Mouse (Mus musculus) liver, embryonic 11.5 days (tissue): Measurements from ENCODE around the gene Efnb3. TPM values are rescaled to one million over a fixed set of nuclear protein-coding genes. Genes with fewer than 3 reads are reported as not detected.

Source experiments
- ATAC-seq: fragments of 200-750 bp; cut with Nextera tagmentation; replicated peaks from 2 replicates; pipeline ENCODE4 v1.8.0; 2017; ENCODE audit warnings: moderate number of reproducible peaks, mild to moderate bottlenecking, moderate TSS enrichment, moderate library complexity; ENCODE audit not compliant: low FRiP score
- DNase-seq: peaks from one replicate; pipeline ENCODE4 v3.0.0-alpha.2; 2017; ENCODE audit warnings: low spot score
- H3K27ac ChIP-seq: fragments of 300-500 bp; sonication (generic); 2 replicates; pipeline ENCODE4 v1.5.1; 2014; ENCODE audit warnings: mild to moderate bottlenecking, low read depth, low read length, control low read depth
- H3K27me3 ChIP-seq: fragments of 300-500 bp; sonication (generic); replicated peaks from 2 replicates; pipeline ENCODE4 v1.6.1; 2014; ENCODE audit warnings: low read length, mixed read lengths; ENCODE audit not compliant: control insufficient read depth, insufficient read depth
- H3K36me3 ChIP-seq: fragments of 300-500 bp; sonication (generic); 2 replicates; pipeline ENCODE4 v1.6.1; 2014; ENCODE audit warnings: mild to moderate bottlenecking, low read length, moderate library complexity, mixed read lengths; ENCODE audit not compliant: control insufficient read depth, insufficient read depth
- H3K4me1 ChIP-seq: fragments of 300-500 bp; sonication (generic); replicated peaks from 2 replicates; pipeline ENCODE4 v1.6.1; 2014; ENCODE audit warnings: low read length, mixed read lengths; ENCODE audit not compliant: control insufficient read depth, insufficient read depth
- H3K4me2 ChIP-seq: fragments of 300-500 bp; sonication (generic); 2 replicates; pipeline ENCODE4 v1.6.1; 2014; ENCODE audit warnings: mild to moderate bottlenecking, control low read depth, moderate library complexity
- H3K4me3 ChIP-seq: fragments of 300-500 bp; sonication (generic); 2 replicates; pipeline ENCODE4 v1.5.1; 2014; ENCODE audit warnings: low read depth, low read length, control low read depth
- H3K9ac ChIP-seq: fragments of 300-500 bp; sonication (generic); 2 replicates; pipeline ENCODE4 v1.6.1; 2014; ENCODE audit warnings: low read depth, low read length, control low read depth
- H3K9me3 ChIP-seq: fragments of 300-500 bp; sonication (generic); 2 replicates; pipeline ENCODE4 v1.6.1; 2016; ENCODE audit warnings: low read length, inconsistent platforms, mixed read lengths; ENCODE audit not compliant: control insufficient read depth
- WGBS: fragments of 180-500 bp; shearing (Covaris S2); extraction: QIAGEN DNeasy Blood & Tissue Kit; methylation state at CpG from one replicate; pipeline ENCODE4 v1.1.7; 2014; 5-methylcytosine and 5-hydroxymethylcytosine counted together
- polyA plus RNA-seq: library from polyadenylated mRNA; unstranded; fragments of >200 nt; fragmentation: Nextera tagmentation; extraction: Ambion mirVana; gene quantifications from 2 replicates; pipeline ENCODE4 v1.2.1, GENCODE M21; 2014

Efnb3 gene
- polyA plus RNA-seq, 1 experiment from 2014 or later: 2.4 TPM

DNA sequence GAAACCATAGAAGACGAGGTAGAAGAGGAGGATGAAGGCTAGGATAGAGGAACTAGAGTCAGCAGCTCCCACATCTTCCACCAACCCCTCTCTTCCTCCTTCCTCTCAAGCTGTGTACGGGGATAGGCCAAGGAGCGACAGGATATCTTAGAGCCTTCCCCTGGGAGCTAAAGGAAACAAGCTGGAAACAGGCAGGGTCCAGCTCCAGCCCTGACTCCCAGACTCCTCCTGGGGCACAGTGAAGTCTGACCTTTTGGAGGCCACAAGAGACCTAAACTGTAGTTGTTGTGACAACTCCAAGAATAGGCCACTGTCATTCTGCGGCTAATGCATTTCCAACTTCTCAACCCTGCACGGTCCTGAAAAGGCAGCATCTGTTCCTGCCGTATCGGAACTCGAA is 43.5 kb upstream of the Efnb3 start:
- Histone ChIP-seq H3K27ac (no peak overlapping the region), H3K4me3 (peak overlapping the region; percentile 82; the same call in 1 of the 2 replicates)
- WGBS: 74% methylated on average over 8 of the region's 8 CpGs

DNA sequence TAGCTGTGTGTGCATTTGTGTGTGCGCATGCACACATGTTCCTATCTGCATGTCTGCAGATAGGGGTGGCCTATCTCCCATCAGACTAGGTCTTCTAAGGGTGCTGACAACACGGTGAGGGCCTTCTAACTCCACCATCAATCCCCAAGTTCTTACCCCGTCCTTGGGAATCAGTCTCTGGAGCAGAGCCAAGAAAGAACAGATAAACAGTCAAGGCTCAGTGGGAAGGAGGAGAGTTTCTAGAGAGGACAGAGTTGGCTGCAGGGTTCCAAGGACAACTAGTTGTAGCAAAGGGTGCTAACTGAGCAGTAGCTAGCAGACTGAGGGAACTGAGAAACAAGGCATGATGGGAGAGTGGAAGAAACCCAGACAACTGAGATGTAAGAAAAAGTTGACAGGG is 41.8 kb upstream of the Efnb3 start:
- DNase-seq: no peak
- Histone ChIP-seq H3K27me3 (no peaks in the 10 kb centered on the region; the same call in 1 of the 2 replicates), H3K36me3 (peaks cover 3% of the 10 kb centered on the region; the same call in 1 of the 2 replicates), H3K9me3 (no peaks in the 10 kb centered on the region), H3K27ac (peak overlapping the region; percentile 30), H3K4me1 (peaks cover 56% of the 10 kb centered on the region), H3K4me2 (peak overlapping the region; percentile 3), H3K4me3 (0 out of 2 replicates have a peak overlapping the region, but pooled peaks have one; percentile 12), H3K9ac (peak overlapping the region; percentile 10)
- 54% methylated on average over 3 of the region's 3 CpGs for WGBS
- no peak for ATAC-seq

More for the DNA sequence above, 43.5 kb upstream of the Efnb3 start:
- peaks cover 3% of the 10 kb centered on the region; the same call in 1 of the 2 replicates for H3K36me3 ChIP-seq
- peak overlapping the region; percentile 99 for H3K4me2 ChIP-seq
- H3K4me1 ChIP-seq: peaks cover 66% of the 10 kb centered on the region
- no peaks in the 10 kb centered on the region for H3K9me3 ChIP-seq
- H3K27me3 ChIP-seq: no peaks in the 10 kb centered on the region; the same call in 1 of the 2 replicates
- no peak for DNase-seq
- no peak overlapping the region; the same call in 1 of the 2 replicates for H3K9ac ChIP-seq
- ATAC-seq: no peak

DNA sequence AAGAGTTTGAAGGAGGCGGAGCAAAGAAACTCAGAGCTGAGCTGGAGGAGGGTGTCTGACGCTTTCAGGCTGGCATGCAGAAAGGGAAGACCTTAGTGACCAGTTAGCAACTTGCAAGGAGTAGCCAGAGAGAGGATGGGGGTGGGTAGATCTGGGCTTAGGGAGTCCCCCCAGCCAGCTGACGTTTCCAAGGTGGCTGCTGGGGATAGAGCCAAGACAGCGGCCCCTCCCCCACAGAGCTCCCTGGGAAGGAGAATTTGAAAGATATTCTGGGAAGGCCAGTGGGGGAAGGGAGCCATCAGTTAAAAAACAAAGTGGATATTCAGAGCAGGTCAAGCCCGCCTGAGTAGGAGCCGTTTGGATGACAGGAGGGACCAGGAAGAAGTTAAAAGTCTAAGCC is 40.1 kb upstream of the Efnb3 start:
- Histone ChIP-seq H3K9me3 (no peaks in the 10 kb centered on the region), H3K4me1 (peaks cover 49% of the 10 kb centered on the region), H3K4me3 (peak overlapping the region; percentile 27), H3K9ac (peak overlapping the region; percentile 42), H3K36me3 (peaks cover 3% of the 10 kb centered on the region; the same call in 1 of the 2 replicates), H3K4me2 (peak overlapping the region; percentile 61), H3K27ac (peak overlapping the region; percentile 66), H3K27me3 (no peaks in the 10 kb centered on the region; the same call in 1 of the 2 replicates)
- ATAC-seq (0 out of 2 replicates have a peak, but pooled peaks have one; percentile 13), DNase-seq (no peak)
- 21% methylated on average over 6 of the region's 6 CpGs for WGBS

DNA sequence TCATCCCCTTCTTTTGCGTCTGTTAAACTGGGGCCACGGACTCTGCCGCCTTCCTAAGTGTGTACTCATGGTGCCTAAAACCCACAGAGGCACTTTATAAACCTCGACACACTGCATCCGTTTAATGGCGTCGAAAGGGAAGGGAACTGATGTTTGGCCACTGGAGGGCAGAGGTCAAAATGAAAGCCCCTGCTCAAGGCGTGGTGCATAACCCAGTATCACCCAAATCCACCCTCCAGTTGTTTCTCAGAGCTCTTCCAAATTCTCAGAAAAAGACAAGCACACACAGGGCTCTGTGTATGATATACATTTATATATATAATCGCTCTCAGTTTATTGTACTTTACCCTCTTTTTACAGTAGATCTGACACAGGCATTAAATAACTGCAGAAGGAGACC is 39.4 kb upstream of the Efnb3 start:
- ATAC-seq: peak; percentile 79
- DNase-seq: no peak
- Histone ChIP-seq H3K4me3 (peak overlapping the region; percentile 27; the same call in 1 of the 2 replicates), H3K4me2 (peak overlapping the region; percentile 61), H3K27ac (peak overlapping the region; percentile 66), H3K4me1 (peaks cover 47% of the 10 kb centered on the region), H3K27me3 (no peaks in the 10 kb centered on the region; the same call in 1 of the 2 replicates), H3K9ac (peak overlapping the region; percentile 42), H3K9me3 (no peaks in the 10 kb centered on the region), H3K36me3 (peaks cover 3% of the 10 kb centered on the region; the same call in 1 of the 2 replicates)
- 8% methylated on average over 9 of the region's 9 CpGs for WGBS

DNA sequence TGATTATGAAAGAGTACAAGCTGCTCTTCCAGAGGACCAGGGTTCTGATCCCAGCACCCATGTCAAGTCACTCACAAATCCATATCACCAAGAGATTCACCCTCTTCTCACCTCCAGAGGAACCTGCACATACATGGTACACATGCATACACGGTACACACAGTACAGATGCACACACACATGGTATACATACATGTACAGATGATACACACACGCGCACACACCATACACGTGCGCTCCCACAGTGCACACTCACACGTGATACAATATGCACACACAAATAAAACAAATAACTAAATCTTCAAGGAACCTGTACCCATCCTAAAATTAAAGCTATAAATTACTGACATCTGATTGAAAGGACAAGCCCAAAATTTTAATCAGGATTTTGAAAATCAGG is 34.8 kb upstream of the Efnb3 start:
- H3K27ac ChIP-seq: no peak overlapping the region
- H3K4me1 ChIP-seq: peaks cover 32% of the 10 kb centered on the region
- H3K9ac ChIP-seq: no peak overlapping the region
- DNase-seq (no peak), ATAC-seq (no peak)
- no peak overlapping the region for H3K4me2 ChIP-seq
- H3K27me3 ChIP-seq: no peaks in the 10 kb centered on the region
- H3K36me3 ChIP-seq: peaks cover 15% of the 10 kb centered on the region
- 97% methylated on average over 6 of the region's 6 CpGs for WGBS
- no peaks in the 10 kb centered on the region for H3K9me3 ChIP-seq
- H3K4me3 ChIP-seq: no peak overlapping the region

DNA sequence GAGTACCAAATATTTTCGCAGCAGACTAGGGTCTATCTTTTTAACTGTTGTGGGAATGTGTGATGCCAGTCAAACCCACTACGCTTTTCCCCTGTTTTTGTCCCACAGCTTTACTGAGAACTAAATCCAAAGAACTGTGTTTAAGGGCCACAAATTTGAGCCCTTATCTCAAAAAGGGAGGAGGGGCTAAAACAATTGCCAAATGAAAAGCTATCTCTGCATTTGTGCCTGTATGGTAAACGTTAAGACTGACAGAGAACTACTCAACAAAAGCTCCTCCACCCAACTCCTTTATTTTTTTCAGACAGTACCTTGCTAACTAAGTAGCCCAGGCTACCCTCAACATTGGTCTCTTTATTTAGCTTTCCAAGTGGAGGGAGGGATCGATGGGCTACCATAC is 32.8 kb upstream of the Efnb3 start:
- Histone ChIP-seq H3K27me3 (no peaks in the 10 kb centered on the region), H3K9ac (no peak overlapping the region), H3K4me2 (no peak overlapping the region), H3K27ac (peak overlapping the region; percentile 76), H3K36me3 (peaks cover 35% of the 10 kb centered on the region), H3K4me3 (no peak overlapping the region), H3K9me3 (no peaks in the 10 kb centered on the region), H3K4me1 (peaks cover 38% of the 10 kb centered on the region)
- DNase-seq (no peak), ATAC-seq (no peak)
- 70% methylated on average over 4 of the region's 4 CpGs for WGBS

DNA sequence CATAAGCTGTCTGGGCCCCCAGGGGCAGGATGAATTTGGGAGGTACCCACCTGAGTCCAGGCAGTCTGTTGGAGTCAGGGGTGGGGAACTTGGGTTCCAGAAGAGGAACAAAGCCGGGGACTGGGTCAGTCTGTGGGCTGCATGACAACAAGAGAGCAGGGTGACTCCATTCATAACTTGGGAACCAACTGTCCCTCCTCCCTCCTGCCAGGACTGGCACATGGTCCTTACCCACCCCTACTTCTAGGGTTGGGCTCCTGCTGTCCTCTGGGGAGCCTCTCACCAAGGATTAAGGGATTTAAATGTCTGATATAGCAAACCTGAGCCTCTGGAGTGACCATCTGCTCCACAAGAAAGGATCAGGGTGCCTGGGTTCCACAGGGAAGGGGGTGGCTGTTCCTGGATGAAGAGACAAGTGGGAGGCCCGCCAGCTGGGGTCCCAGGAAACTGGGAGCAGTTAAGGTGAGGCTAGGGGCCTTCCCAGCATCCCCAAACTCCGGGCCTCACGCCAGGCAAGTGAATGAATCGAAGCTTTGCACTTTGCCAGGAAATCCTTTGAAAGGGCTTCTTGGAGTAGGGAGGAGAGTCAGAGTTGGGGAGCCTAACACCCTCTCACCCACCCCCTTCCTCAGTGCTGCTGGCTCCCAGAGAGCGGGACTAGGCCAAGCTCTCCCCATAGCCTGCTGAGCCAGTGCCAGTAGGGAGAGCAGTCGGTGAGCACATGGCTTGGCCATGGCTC is 32.1 kb upstream of the Efnb3 start:
- H3K4me1 ChIP-seq: peaks cover 40% of the 10 kb centered on the region
- H3K4me2 ChIP-seq: no peak overlapping the region
- peaks cover 41% of the 10 kb centered on the region for H3K36me3 ChIP-seq
- no peak overlapping the region for H3K4me3 ChIP-seq
- WGBS: 81% methylated on average over 7 of the region's 7 CpGs
- ATAC-seq (no peak), DNase-seq (no peak)
- 0 out of 2 replicates have a peak overlapping the region, but pooled peaks have one; percentile 6 for H3K9ac ChIP-seq
- peak overlapping the region; percentile 76 for H3K27ac ChIP-seq
- no peaks in the 10 kb centered on the region for H3K27me3 ChIP-seq
- H3K9me3 ChIP-seq: no peaks in the 10 kb centered on the region

DNA sequence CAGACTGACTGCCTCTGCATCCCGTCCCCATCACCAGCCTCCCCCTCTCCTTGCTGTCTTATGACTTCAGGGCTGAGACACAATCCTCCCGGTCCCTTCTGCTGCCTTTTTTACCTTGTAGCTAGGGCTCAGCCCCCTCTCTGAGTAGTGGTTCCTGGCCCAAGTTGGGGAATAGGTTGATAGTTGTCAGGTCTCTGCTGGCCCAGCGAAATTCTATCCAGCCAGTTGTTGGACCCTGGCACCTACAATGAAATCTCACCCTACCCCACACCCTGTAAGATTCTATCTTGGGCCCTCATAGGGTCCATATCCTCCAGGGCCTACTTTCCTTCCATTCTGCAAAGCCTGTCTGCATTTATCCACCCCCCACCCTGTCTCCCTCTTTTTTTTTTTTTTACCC is 31.4 kb upstream of the Efnb3 start:
- Histone ChIP-seq H3K4me2 (no peak overlapping the region), H3K36me3 (peaks cover 43% of the 10 kb centered on the region), H3K4me3 (no peak overlapping the region), H3K9me3 (no peaks in the 10 kb centered on the region), H3K27ac (peak overlapping the region; percentile 33; the same call in 1 of the 2 replicates), H3K4me1 (peaks cover 45% of the 10 kb centered on the region), H3K9ac (no peak overlapping the region), H3K27me3 (no peaks in the 10 kb centered on the region)
- DNase-seq (no peak), ATAC-seq (no peak)
- 81% methylated on average over 3 of the region's 3 CpGs for WGBS
